Mouse (Mus musculus) A20 (cell line): ENCODE measurements around the gene Mcoln2.

Experiments
- DNase-seq: peaks from one replicate; pipeline ENCODE4 v3.0.0-alpha.2; 2011; ENCODE audit warnings: low read depth, low spot score

The Mcoln2 gene

DNA sequence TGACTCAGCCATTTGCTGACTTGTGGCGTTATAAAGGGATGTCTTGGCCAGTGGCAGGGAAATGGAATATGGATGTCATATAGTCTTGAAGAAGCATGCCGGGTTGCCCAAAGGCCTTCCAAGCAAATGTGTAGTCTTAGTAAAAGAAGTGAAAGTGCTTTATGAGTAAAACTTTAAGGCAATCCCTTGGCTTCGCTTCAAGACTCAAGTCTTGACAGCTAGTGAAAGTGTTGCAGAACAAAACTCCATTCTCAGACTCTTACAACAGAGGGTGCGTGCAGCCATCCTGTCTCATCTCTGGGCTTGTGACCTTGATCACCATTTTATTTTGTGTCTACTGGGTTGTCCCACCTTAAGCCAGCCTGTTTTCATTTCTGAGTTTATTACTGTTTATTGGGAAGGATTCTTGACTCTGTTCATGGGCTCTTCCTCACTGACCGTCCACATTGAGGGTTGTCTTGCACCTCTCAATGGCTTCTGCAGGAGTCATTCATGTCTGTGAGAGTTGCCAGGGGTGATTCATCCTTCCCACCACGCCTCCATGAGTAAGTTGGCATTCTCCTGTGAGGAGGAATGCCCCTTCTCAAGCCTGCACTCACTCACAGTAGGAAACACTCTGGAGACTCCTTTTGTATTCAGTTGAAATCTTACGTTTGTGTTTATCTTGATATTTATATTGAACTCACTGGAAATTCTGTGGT is 75.6 kb downstream of the Mcoln2 start:
- no peak for DNase-seq

- DNase-seq: no peak
Observed at GRCm38 (mm10) chr3:146227427-146227826, 77.8 kb downstream of the Mcoln2 start.

DNA sequence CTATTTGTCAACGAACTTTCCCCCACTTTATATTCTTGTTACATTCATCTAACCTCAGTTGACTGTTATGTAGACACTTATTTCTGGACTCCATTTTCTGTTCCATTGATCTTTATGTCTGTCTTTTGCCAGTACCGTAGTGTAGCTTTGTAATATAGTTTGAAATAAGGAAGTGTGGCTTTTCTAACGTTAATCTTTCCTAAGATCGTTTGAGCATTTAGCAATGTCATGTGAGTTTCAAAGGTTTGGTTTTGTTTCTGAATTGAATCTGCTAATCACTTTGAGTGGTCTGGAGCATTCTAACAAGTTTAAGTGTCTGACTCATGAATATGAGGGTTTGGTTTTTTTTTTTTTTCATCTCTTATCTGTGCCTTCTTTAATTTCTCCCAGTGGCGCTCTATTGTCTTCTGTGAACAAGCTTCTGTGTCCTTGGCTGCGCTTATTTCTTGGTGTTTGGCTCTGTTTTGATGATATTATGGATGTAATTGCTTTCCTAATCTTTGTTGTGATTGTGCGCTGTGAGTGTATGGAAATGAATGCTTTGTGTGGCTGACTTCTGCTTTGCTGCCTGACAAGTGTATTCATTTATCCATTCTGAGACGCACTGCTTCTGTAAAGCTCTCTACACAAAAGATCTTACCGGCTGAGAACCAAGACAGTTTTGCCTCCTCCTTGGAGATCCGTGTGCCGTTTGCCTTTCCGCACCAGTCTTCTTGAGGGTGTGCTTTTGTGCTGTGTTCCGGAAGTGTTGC is 79.1 kb downstream of the Mcoln2 start:
- DNase-seq: no peak

DNA sequence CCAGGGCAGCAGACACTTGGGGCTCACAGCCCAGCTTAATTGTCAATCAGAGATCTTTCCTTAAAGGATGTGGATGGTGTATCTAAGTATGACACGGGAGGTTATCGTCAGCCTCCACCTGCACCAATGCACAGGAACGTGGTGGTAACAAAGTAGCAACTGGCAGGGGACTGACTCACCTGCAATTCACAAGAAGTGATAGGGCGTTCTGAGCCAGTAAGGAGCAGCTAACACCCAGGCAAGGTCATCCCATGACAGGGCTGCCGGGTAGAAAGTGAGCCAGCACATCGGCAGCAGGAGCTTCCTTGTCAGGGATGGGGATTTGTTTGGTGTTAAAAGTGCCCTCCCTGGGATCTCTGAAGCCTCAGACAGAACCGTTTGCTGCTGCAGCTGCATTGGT is 83.1 kb downstream of the Mcoln2 start:
- no peak for DNase-seq

GRCm38 (mm10) chr3:146233741-146234140 is 84.1 kb downstream of the Mcoln2 start:
- DNase-seq: no peak

DNA sequence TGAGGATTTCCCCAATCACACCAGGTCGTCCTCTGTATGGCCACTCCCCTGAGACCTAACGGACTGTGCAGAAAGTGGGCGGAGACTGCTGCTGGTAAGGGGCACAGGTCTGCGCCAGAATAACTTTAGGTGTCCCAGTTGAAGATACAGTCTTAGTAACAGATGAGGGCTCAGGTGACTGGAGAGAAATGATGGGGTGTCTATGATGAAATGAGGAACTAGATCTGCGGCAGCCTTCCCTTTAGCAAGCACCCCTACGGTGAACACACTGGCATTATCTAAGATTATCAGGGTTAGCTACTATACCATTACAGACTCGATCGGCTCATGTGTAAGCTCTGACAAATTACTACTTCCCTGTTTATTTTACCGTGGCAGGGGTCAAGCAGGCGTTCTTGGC is 84.9 kb downstream of the Mcoln2 start:
- peak; percentile 67 for DNase-seq

- no peak for DNase-seq
Observed at GRCm38 (mm10) chr3:146236280-146236679, 86.6 kb downstream of the Mcoln2 start.

DNA sequence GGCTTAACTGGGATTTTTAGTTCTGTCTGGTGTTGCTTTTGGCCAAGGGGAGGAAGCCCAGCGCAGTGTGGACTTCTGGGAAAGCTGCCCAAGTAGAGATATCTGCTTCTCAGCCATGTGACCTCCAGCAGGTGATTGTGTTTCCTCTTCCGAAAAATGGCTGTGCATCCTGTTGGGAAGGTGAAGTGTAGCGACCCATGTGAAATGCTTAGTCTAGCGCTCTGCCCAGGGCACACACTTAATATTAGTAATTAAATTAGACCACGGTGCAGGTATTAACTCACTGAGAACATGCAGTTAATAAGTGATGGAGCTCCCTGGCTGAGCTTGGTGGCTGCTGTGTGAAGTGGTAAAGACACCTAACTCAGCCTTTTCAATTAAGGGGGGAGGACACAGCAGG is 88.0 kb downstream of the Mcoln2 start:
- no peak for DNase-seq

- peak; percentile 24 for DNase-seq
Observed at GRCm38 (mm10) chr3:146244630-146245029, 95.0 kb downstream of the Mcoln2 start.
